Mouse (Mus musculus): ENCODE data around the gene Spem2.
A peak's percentile ranks its signal among the peaks of the same experiment; 100 is the strongest.
"Not testable (repeated sequence)": the region's sequence is repeated elsewhere in the genome, so short reads cannot be mapped to it uniquely, and the experiment has no call there.

The Spem2 gene

GRCm38 (mm10) chr11:69818365-69818764 is at the start of gene Spem2:
Spem2 (minus strand) TSS chr11:69818465.
- DNase-seq (ENCODE audit: low spot score), result no peak

GRCm38 (mm10) chr11:69867335-69867734 is 49.1 kb upstream of the Spem2 start:
- no peak for DNase-seq (ENCODE audit: low spot score)

DNA sequence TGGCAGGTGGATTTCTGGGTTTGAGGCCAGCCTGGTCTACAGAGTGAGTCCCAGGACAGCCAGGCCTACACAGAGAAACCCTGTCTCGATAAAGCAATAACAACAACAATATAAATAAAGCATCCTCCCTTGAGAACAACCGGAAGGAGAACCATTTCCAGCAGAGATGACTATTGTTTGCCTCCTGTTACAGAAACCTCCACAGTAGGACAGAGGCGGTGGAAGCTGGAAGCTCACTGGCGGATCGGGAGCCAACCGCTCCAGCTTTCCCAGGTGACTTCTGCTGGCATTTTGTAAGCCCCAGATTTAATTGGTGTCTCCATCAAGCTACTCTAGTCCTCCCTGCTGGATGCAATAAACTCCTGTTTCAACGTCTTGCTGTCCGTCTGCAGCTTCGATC is 47.3 kb upstream of the Spem2 start:
- no peak for DNase-seq (ENCODE audit: low spot score)

DNA sequence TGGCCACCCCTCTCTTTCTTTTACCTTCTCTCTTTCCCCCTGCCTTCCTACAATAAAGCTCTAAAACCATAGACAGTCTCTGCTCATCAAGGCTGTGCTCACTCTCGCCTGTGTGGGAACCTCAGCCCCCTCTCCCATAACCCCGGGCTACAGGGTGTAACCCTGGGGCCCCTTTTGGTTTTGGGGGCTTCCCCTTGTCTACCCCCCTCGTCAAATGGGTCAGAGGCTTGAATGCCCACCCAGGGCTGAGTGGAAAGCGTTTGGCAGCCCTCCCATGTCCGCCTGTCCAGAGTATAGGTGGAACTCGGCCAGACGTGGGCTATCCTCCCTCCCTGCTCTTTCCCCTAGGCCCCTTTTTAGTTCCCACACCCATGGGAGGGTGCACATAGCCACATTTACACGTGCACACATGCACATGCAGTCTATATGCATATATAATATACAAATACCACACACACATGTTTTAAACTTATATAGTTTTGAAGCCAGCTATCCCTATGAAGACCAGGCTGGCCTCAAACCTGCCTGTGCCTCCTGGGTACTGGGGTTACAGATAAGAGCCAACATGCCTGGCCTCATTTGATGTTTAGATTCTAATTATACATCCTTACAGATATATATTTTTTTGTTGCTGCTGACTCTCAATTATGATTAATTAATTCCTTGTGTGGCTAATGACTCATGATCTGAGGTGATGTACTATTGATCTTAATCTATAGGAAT is 46.0 kb upstream of the Spem2 start:
- DNase-seq (ENCODE audit: low spot score), result no peak

DNA sequence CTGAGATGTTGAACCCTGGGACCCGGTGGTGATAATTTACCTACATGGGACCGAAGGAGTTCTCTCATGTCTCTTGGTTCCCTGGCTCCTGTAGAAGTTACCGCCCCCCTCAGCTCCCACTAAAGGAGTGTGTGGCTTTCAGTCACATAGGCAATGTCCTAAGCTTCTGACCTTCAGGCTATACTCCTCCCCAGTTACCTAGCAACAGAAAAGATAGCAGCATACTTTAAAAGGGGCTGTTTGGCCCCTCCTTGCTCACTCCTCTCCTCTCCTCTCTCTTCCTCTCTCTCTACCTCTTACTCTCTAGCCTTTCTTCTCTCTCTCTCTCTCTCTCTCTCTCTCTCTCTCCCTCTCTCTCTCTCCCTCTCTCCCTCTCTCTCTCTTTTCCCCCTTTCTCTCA is 45.5 kb upstream of the Spem2 start:
- DNase-seq (ENCODE audit: low spot score), result not testable (repeated sequence)

DNA sequence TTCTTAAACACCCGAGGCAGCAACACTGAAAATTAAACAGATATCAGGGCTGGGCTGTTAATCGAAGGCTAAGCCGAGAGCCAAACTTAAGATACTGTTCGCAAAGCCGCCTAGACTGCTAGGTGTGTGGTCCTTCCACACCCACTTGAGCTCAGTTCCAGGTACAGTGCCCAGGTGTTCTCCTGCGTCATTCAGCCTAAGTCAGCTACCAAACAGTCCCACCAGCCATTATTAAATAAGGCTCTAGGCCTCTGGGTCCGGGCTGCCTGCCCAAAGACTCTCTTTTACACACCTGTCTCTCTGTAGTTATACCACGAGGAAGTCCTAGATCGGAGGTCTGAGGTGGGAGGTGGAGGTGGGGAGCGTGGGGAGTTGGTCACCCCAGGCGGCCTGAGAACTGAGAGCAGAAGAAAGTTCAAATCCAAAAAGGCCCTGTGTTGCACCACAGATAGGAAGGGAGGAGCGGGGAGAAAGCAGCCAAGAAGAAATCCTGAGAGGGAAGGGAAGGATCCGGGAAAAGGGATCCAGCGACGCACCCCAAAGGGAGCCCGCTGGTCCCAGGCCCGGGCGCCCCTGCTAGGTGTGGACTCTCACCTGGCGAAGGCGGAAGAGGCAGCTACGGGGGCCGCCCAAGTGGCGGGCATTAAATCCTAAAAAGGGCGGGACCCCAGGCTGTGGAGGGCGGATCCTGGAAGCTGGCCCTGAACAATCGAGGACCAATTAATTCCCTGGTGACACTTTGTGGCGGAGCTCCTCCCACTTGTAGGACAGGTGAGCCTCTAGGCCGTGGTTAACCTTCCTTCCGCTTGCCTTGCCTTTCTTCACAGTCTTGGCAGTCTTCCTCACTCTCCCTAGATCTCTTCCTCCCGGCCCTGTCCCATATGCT is 40.1 kb upstream of the Spem2 start, which contains the start of gene Tnk1:
Gene Tnk1 (minus strand): TSS at position 618 of the 886 bp plus-strand sequence.
- peak; percentile 1 for DNase-seq (ENCODE audit: low spot score)

GRCm38 (mm10) chr11:69855347-69855746 is 37.1 kb upstream of the Spem2 start:
- no peak for DNase-seq (ENCODE audit: low spot score)

GRCm38 (mm10) chr11:69854680-69855079 is 36.4 kb upstream of the Spem2 start:
- DNase-seq (ENCODE audit: low spot score), result no peak

- peak; percentile 81 for DNase-seq (ENCODE audit: low spot score)
Measured at GRCm38 (mm10) chr11:69853994-69854393, 35.7 kb upstream of the Spem2 start.

- no peak for DNase-seq (ENCODE audit: low spot score)
Measured at GRCm38 (mm10) chr11:69850754-69851153, 32.5 kb upstream of the Spem2 start.

GRCm38 (mm10) chr11:69849884-69850283 is 31.6 kb upstream of the Spem2 start:
- no peak for DNase-seq (ENCODE audit: low spot score)

DNA sequence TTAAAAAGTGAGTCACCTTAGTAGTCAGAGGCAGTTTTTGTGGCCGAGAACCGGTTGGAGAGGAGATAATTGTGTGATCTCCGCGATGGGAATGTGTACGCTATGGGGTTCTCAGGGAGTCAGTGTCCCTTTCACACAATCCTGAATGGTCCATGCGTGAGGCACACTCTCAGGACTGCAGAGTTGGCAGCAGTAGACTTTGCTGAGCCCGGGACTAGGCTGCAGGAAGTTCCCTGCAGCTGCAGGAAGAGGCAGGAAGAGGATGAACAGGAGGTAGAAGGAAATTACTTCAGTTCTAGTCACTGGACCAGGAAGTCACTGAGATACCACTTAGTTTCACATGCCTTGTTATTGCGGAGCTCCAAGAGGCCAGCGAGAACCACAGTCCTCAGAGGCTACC is 30.9 kb upstream of the Spem2 start:
- DNase-seq (ENCODE audit: low spot score), result no peak

DNA sequence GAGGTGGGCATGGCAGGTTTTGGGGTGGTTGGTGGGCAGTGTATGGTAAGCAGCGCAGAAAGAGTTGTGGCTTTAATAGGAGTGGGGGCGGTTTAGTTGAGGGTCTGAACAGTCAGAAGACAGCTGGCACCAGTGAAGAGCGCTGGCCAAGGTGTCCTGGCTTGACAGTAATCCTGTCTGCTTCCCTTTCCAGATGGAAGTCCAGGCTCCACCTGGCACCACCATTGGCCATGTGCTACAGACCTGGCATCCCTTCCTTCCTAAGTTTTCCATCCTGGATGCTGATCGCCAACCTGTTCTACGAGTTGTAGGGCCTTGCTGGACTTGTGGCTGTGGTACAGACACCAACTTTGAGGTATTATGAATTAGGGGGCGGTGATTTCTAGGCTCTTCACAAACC is 29.8 kb upstream of the Spem2 start:
- DNase-seq (ENCODE audit: low spot score), result no peak

DNA sequence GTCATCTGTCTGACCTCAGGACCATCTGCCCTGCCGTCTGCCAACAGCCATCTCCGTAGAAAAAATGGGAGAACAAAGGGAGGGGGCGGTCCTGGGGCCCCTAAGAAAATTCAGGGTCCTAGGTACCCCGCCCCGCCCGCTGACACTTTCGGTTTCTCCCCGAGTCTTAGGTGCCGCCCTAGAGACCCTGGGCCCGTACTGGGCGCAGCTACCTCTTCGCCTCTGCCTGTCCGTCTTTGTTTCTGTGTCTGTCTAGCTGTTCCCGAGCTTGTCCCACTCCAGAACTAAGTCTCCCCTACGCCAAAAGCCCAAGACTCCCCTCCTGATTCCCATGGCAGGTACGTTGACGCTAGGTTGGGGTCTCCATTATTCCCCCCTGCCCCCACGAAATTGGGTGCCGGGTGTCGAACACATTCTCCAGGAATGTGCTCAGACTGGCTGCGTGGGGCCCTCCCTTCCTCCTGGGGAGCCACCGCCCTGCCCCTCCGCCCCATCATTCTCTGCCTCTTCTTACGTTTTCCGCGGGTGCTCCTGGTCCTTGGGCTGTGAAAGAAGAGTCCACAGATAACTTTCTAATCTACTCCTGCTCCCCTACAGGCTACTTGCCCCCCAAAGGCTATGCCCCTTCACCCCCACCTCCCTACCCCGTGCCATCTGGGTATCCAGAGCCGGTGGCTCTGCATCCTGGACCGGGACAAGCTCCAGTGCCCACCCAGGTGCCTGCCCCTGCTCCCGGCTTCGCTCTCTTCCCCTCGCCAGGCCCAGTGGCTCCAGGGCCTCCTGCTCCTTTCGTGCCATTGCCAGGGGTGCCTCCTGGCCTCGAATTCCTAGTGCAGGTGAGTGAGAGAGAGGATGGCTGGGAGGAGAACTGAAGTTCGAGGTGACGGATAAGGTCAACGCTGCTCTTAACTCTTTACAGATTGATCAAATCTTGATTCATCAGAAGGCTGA is 28.7 kb upstream of the Spem2 start:
- DNase-seq (ENCODE audit: low spot score), result peak; percentile 39

GRCm38 (mm10) chr11:69846198-69846680 is 28.0 kb upstream of the Spem2 start, which contains the start of gene Plscr3:
Plscr3 (plus strand) TSS chr11:69846376.
- peak; percentile 90 for DNase-seq (ENCODE audit: low spot score)

GRCm38 (mm10) chr11:69838714-69839104 is 20.4 kb upstream of the Spem2 start:
- no peak for DNase-seq (ENCODE audit: low spot score)

DNA sequence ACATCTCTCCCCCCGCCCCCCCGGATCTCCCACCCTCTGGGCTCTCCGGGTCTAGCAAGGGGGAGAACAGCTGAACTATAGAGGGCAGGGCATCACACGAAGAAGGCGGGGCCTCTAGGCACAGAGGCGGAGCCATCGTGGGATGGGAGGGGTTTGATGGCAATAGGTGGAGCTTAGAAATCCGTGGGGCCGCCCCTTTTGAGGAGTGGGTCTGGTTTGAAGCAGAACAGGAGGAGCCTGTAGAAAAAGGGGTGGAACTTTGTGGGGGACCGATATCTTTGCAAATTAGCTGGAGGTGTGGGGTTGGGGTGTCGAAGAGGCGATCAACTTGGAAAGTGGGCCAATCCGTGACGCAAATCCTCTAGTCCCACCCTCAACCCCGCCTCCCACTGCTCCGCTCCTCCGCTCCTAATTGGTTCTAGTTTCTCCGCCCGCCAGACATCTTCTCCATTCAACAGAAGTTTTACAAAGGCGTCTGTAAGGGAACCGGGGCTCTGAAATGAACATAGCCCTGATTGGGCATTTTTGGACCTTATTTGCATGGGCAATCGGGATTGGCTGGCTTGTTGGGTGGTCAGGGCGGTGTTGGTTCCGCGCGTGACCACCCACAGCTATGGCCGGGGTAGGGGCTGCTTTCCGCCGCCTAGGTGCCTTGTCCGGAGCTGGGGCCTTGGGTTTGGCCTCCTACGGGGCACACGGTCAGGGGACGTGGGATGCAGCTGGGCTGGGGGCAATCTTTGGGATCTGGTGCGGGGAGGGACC is 19.9 kb upstream of the Spem2 start, which contains the start of gene Tmem256:
Gene Tmem256 (plus strand): TSS at position 563 of the 762 bp plus-strand sequence.
- DNase-seq (ENCODE audit: low spot score), result peak; percentile 90

- no peak for DNase-seq (ENCODE audit: low spot score)
Measured at GRCm38 (mm10) chr11:69837604-69837951, 19.3 kb upstream of the Spem2 start, which contains the start of gene Nlgn2. Nlgn2 (minus strand) TSS chr11:69837784.

DNA sequence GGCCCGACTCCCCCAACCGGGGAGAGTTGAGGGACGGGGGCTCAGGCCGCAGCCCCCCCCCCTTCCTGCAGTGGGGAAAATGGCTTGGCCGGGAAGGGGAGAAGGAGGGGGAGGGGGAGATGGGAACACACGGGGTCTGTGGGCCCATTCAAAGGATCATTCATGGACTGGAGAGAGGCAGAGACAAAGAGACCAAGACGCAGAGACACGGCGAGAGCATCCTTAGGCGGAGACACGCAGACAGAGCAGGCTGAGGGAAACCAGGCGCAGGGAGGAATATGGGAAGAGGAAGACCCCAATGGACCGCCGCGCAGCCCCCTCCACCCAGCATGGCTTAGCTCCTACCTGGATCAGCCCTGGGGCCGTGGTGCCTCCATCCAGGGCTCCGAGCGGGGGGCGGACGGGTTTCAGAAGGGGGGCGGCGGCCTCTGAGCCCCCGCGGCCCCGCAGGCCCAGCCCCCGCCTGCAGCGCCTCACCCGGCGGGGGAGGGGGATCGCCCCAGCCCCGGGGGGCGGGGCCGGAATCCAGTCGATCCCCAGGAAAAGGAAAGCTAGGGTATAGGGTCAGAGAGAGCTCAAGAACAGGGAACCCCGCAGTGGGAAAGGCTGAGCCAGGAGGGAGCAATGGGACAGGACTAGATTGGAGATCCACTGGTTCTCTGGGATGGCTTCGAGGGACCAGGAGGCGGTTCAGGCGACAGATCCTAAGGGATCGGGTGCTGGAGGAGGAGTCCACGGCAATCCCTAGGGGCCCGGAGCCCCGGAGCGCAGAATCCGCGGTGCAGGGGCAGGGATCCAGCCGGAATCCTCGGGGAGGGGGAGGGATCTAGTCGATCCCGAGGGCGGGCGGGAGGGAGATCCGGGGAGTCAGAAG is 18.7 kb upstream of the Spem2 start:
- no peak for DNase-seq (ENCODE audit: low spot score)

DNA sequence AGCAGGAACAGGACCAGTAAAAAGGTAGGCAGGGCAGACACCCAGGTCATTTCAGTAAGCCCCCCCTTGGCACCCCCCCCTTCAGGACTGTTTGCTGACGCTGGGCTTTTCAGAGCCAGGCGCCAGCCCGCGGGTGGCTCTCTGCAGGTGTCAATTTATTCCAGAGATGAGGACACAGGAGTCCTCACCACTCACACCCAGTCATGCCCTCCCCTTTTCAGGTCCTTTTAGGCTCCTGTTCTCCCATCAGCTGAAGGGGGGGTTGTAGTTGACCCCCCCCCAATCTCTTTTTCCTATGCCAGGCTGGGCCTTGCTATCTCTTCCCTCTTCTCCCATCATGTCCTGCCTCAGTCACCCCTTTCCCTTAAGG is 17.7 kb upstream of the Spem2 start:
- no peak for DNase-seq (ENCODE audit: low spot score)
